Mouse (Mus musculus): ENCODE measurements at regions not wholly inside any gene's neighbourhood (a gene's known extent, or its start where the extent isn't known, plus 50 kb on each side); places are given as distances from the start of the nearest gene placed in this dataset.

- no peak for DNase-seq
Observed at GRCm38 (mm10) chr12:7382455-7382854, 595.0 kb upstream of the Apob start.

GRCm38 (mm10) chr12:7403800-7404199 is 573.6 kb upstream of the Apob start:
- DNase-seq: no peak

- DNase-seq: no peak
Observed at GRCm38 (mm10) chr12:7411810-7412209, 565.6 kb upstream of the Apob start.

- DNase-seq: no peak
Observed at GRCm38 (mm10) chr12:7420276-7420675, 557.2 kb upstream of the Apob start.

- no peak for DNase-seq
Observed at GRCm38 (mm10) chr12:7421826-7422540, 555.5 kb upstream of the Apob start.

GRCm38 (mm10) chr12:7430981-7431380 is 546.5 kb upstream of the Apob start:
- DNase-seq: no peak

GRCm38 (mm10) chr12:7445238-7445637 is 532.2 kb upstream of the Apob start:
- no peak for DNase-seq

GRCm38 (mm10) chr12:7450506-7450905 is 526.9 kb upstream of the Apob start:
- DNase-seq: no peak

GRCm38 (mm10) chr12:7457036-7457435 is 520.4 kb upstream of the Apob start:
- DNase-seq: no peak

- no peak for DNase-seq
Observed at GRCm38 (mm10) chr12:7457544-7457943, 519.9 kb upstream of the Apob start.

- no peak for DNase-seq
Observed at GRCm38 (mm10) chr12:7464947-7465346, 512.5 kb upstream of the Apob start.

- no peak for DNase-seq
Observed at GRCm38 (mm10) chr12:7512579-7513248, 464.7 kb upstream of the Apob start.

GRCm38 (mm10) chr12:7537389-7537788 is 440.1 kb upstream of the Apob start:
- DNase-seq: no peak

GRCm38 (mm10) chr12:7543281-7543981 is 434.0 kb upstream of the Apob start:
- no peak for DNase-seq

GRCm38 (mm10) chr12:7548759-7549158 is 428.7 kb upstream of the Apob start:
- DNase-seq: no peak

GRCm38 (mm10) chr12:7560245-7560644 is 417.2 kb upstream of the Apob start:
- no peak for DNase-seq

- no peak for DNase-seq
Observed at GRCm38 (mm10) chr12:7576081-7576480, 401.4 kb upstream of the Apob start.

- DNase-seq: no peak
Observed at GRCm38 (mm10) chr12:7587501-7587900, 389.9 kb upstream of the Apob start.

- DNase-seq: no peak
Observed at GRCm38 (mm10) chr12:7611272-7612092, 366.0 kb upstream of the Apob start.

GRCm38 (mm10) chr12:7636417-7637175 is 340.9 kb upstream of the Apob start:
- DNase-seq: peak; percentile 5

- DNase-seq: no peak
Observed at GRCm38 (mm10) chr12:7637629-7638028, 339.8 kb upstream of the Apob start.

GRCm38 (mm10) chr12:7650851-7651250 is 326.6 kb upstream of the Apob start:
- DNase-seq: no peak

Measured in kidney, adult 11 months (tissue).